Mouse (Mus musculus) cerebellum, postnatal 25 days (tissue): ENCODE data around the gene Ambp.

Source experiments
- DNase-seq, 2 experiments: peaks; one replicate each; pipeline ENCODE4 v3.0.0; 2021; ENCODE audit warnings: mixed read lengths in 2 of 2

Gene Ambp

DNA sequence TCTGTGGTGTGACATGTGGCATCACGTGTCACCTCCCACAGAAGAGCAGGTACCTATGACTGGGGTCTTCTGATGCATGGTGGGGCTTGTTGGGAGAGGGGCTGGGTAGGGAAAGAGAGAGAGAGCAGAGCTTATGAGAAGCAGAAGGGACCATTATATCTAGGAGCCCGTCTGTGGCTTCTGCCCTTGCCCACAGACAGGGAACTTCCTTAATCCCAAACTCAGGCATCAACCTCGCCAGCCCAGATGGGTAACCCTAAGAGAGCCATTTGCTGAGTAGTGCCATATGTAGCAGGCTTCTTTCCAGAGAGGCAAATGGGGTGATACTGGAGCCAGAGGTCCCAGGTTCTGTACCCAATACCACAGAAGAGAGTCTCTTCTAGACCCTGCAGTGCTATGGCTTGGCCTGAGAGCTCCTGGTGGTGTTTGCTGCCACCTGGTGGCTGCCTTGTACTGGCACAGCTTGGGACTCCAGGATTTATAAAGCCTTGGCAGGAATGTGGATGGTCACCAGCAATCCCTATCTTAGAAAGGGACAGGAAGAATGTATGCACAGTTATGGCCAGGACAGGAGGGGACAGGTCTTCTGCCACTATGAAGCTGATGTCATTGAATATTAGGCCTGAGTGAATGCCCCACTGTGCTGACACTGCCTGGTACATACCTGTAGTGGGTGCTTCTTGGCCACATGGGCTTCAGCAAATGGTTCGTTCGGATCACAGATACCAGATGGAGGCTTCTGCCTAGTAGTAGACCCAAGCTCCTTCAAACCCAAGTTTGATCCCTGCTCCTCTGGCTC, 35.8 kb downstream of the Ambp start:
- peak; percentile 85 to 90 for DNase-seq

DNA sequence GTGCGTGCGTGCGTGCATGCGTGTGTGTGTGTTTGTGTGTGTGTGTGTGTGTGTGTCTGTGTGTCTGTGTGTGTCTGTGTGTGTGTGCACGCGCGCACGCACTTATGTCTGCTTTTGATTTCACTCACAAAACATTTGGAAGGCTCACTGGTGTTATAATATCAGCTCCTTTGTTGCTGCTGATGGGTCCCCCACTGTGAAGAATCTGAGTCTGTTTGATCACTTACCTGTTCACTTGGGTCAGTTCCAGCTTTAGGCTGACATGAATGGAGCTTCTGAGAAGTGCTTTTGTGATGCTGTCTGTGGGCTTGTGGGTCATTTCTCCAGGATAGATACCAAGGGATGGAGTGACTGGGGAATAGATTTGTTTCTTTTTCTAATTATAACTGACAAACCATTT, 48.9 kb downstream of the Ambp start:
- no peak for DNase-seq

DNA sequence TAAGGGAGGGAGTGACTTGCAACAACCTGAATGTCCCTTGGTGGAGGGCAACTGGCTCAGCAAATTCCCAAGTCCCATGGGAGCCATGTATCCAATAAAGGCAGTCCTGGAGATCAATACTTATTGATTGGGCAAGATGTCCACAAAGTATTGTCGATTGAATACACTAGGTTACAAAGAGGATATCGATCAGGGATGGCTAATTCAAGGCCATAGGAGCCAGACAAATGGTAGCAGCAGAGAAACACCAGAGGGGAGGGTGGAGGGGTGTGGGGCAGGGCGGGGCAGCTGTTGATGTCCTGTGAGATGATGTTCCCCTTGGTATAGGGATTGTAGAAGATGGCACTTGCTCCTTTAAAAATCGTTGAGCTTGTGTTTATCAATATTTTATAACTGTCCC, 52.6 kb downstream of the Ambp start:
- DNase-seq, result no peak

- DNase-seq, result no peak
Measured at GRCm38 (mm10) chr4:63100478-63100877, 54.1 kb downstream of the Ambp start.

- DNase-seq, result no peak
Measured at GRCm38 (mm10) chr4:63097603-63098002, 57.0 kb downstream of the Ambp start.
